Mouse (Mus musculus) kidney, postnatal 0 days (tissue): ENCODE results near the gene Dclk1. TPM values are rescaled to one million over a fixed set of nuclear protein-coding genes. Genes with fewer than 3 reads are reported as not detected.

ENCODE experiments used
- ATAC-seq: fragments of 200-750 bp; cut with Nextera tagmentation; replicated peaks from 2 replicates; pipeline ENCODE4 v1.8.0; 2017; ENCODE audit warnings: low read depth, moderate number of reproducible peaks, moderate TSS enrichment, moderate library complexity; ENCODE audit not compliant: low FRiP score
- DNase-seq: peaks from one replicate; pipeline ENCODE4 v3.0.0-alpha.2; 2016; ENCODE audit warnings: low spot score
- H3K27ac ChIP-seq: fragments of 300-500 bp; sonication (generic); 2 replicates; pipeline ENCODE4 v1.5.1; 2014; ENCODE audit warnings: mild to moderate bottlenecking
- H3K27me3 ChIP-seq: fragments of 300-500 bp; sonication (generic); 2 replicates; pipeline ENCODE4 v1.6.1; 2014; ENCODE audit warnings: low read length, mixed read lengths; ENCODE audit not compliant: insufficient read depth
- H3K36me3 ChIP-seq: fragments of 300-500 bp; sonication (generic); 2 replicates; pipeline ENCODE4 v1.6.1; 2014; ENCODE audit warnings: low read length, mixed read lengths; ENCODE audit not compliant: insufficient read depth
- H3K4me1 ChIP-seq: fragments of 300-500 bp; sonication (generic); replicated peaks from 2 replicates; pipeline ENCODE4 v1.6.1; 2014; ENCODE audit warnings: antibody characterized with exemption, low read length, mixed read lengths; ENCODE audit not compliant: insufficient read depth
- H3K4me2 ChIP-seq: fragments of 300-500 bp; sonication (generic); 2 replicates; pipeline ENCODE4 v1.6.1; 2014; ENCODE audit warnings: mild to moderate bottlenecking, low read length, moderate library complexity, mixed read lengths
- H3K4me3 ChIP-seq: fragments of 300-500 bp; sonication (generic); replicated peaks from 2 replicates; pipeline ENCODE4 v1.5.1; 2014; ENCODE audit warnings: low read depth, low read length
- H3K9ac ChIP-seq: fragments of 300-500 bp; sonication (generic); 2 replicates; pipeline ENCODE4 v1.6.1; 2014; ENCODE audit warnings: low read depth, low read length
- H3K9me3 ChIP-seq: fragments of 300-500 bp; sonication (generic); replicated peaks from 2 replicates; pipeline ENCODE4 v1.6.1; 2016; ENCODE audit warnings: low read length, inconsistent platforms, mixed read lengths
- CTCF ChIP-seq: IDR thresholded peaks from 2 replicates; pipeline ENCODE4 v1.5.1; 2016; ENCODE audit warnings: antibody characterized with exemption, low read depth, mild to moderate bottlenecking, moderate library complexity
- WGBS: fragments of 180-500 bp; shearing (Covaris S2); extraction: QIAGEN DNeasy Blood & Tissue Kit; methylation state at CpG from one replicate; pipeline ENCODE4 v1.1.7; 2014; 5-methylcytosine and 5-hydroxymethylcytosine counted together
- polyA plus RNA-seq: library from polyadenylated mRNA; unstranded; fragments of >200 nt; fragmentation: Nextera tagmentation; extraction: Ambion mirVana; gene quantifications from 2 replicates; pipeline ENCODE4 v1.2.1, GENCODE M21; 2015

The Dclk1 gene
- polyA plus RNA-seq, 1 experiment from 2014 or later: 18.3 TPM

GRCm38 (mm10) chr3:55464226-55464625 lies 222.1 kb downstream of the Dclk1 start:
- WGBS: 78% methylated on average over 3 of the region's 3 CpGs
- Histone ChIP-seq H3K27ac (no peak overlapping the region), H3K36me3 (no peaks in the 10 kb centered on the region), H3K4me2 (no peak overlapping the region), H3K9ac (no peak overlapping the region), H3K4me1 (no peaks in the 10 kb centered on the region), H3K4me3 (no peak overlapping the region), H3K9me3 (no peaks in the 10 kb centered on the region), H3K27me3 (no peaks in the 10 kb centered on the region)
- ATAC-seq: no peak
- no peak for TF ChIP-seq CTCF
- DNase-seq: no peak

GRCm38 (mm10) chr3:55465785-55466184 lies 223.6 kb downstream of the Dclk1 start:
- WGBS: 47% methylated on average over 8 of the region's 8 CpGs

GRCm38 (mm10) chr3:55466348-55466747 lies 224.2 kb downstream of the Dclk1 start:
- Histone ChIP-seq H3K9ac (no peak overlapping the region), H3K4me2 (peak overlapping the region; percentile 9), H3K27me3 (no peaks in the 10 kb centered on the region), H3K4me3 (no peak overlapping the region), H3K36me3 (no peaks in the 10 kb centered on the region), H3K4me1 (no peaks in the 10 kb centered on the region), H3K27ac (no peak overlapping the region), H3K9me3 (no peaks in the 10 kb centered on the region)
- 53% methylated on average over 9 of the region's 9 CpGs for WGBS
- TF ChIP-seq CTCF: peak; percentile 19; the same call in 1 of the 2 replicates
- DNase-seq: no peak
- no peak for ATAC-seq

More at GRCm38 (mm10) chr3:55465785-55466184, 223.6 kb downstream of the Dclk1 start:
- Histone ChIP-seq H3K9me3 (no peaks in the 10 kb centered on the region), H3K27ac (no peak overlapping the region), H3K4me2 (peak overlapping the region; percentile 9), H3K27me3 (no peaks in the 10 kb centered on the region), H3K9ac (no peak overlapping the region), H3K4me1 (no peaks in the 10 kb centered on the region), H3K4me3 (no peak overlapping the region), H3K36me3 (no peaks in the 10 kb centered on the region)
- TF ChIP-seq CTCF: no peak
- ATAC-seq (0 out of 2 replicates have a peak, but pooled peaks have one; percentile 25), DNase-seq (no peak)

GRCm38 (mm10) chr3:55472110-55472509 lies 229.9 kb downstream of the Dclk1 start, which contains the start of gene Gm21954:
TSS of gene Gm21954 (minus strand) at chr3:55472210.
- H3K36me3 ChIP-seq: no peaks in the 10 kb centered on the region
- H3K4me2 ChIP-seq: no peak within 1 kb of the TSS
- ATAC-seq (no peak), DNase-seq (no peak)
- TF ChIP-seq CTCF: no peak
- no peaks in the 10 kb centered on the region for H3K27me3 ChIP-seq
- H3K27ac ChIP-seq: no peak within 1 kb of the TSS
- H3K4me1 ChIP-seq: no peaks in the 10 kb centered on the region
- no peak within 1 kb of the TSS for H3K4me3 ChIP-seq
- H3K9me3 ChIP-seq: no peaks in the 10 kb centered on the region
- no peak within 1 kb of the TSS for H3K9ac ChIP-seq
- 81% methylated on average over 2 of the region's 2 CpGs for WGBS

GRCm38 (mm10) chr3:55473146-55473545 lies 231.0 kb downstream of the Dclk1 start:
- H3K4me2 ChIP-seq: no peak overlapping the region
- no peaks in the 10 kb centered on the region for H3K36me3 ChIP-seq
- H3K4me3 ChIP-seq: no peak overlapping the region
- TF ChIP-seq CTCF: no peak
- DNase-seq (no peak), ATAC-seq (no peak)
- no peak overlapping the region for H3K9ac ChIP-seq
- H3K27ac ChIP-seq: no peak overlapping the region
- whole genome bisulfite sequencing: 54% methylated on average over 6 of the region's 6 CpGs
- H3K9me3 ChIP-seq: no peaks in the 10 kb centered on the region
- no peaks in the 10 kb centered on the region for H3K4me1 ChIP-seq
- no peaks in the 10 kb centered on the region for H3K27me3 ChIP-seq

GRCm38 (mm10) chr3:55476694-55477093 lies 234.5 kb downstream of the Dclk1 start:
- H3K9ac ChIP-seq: no peak overlapping the region
- H3K9me3 ChIP-seq: no peaks in the 10 kb centered on the region
- no peaks in the 10 kb centered on the region for H3K27me3 ChIP-seq
- no peaks in the 10 kb centered on the region for H3K4me1 ChIP-seq
- TF ChIP-seq CTCF: no peak
- ATAC-seq: no peak
- 91% methylated on average over 7 of the region's 7 CpGs for WGBS
- no peak for DNase-seq
- no peak overlapping the region for H3K4me2 ChIP-seq
- H3K36me3 ChIP-seq: no peaks in the 10 kb centered on the region
- no peak overlapping the region for H3K27ac ChIP-seq
- H3K4me3 ChIP-seq: no peak overlapping the region

- Histone ChIP-seq H3K36me3 (no peaks in the 10 kb centered on the region), H3K4me3 (no peak overlapping the region), H3K27me3 (no peaks in the 10 kb centered on the region), H3K9ac (no peak overlapping the region), H3K4me1 (no peaks in the 10 kb centered on the region), H3K27ac (no peak overlapping the region), H3K9me3 (no peaks in the 10 kb centered on the region), H3K4me2 (no peak overlapping the region)
- DNase-seq: no peak
- no peak for TF ChIP-seq CTCF
- WGBS: 48% methylated on average over 4 of the region's 4 CpGs
- ATAC-seq: no peak
Measured at GRCm38 (mm10) chr3:55479306-55479705, 237.1 kb downstream of the Dclk1 start.
